25 mouse cellular contexts compared by ENCODE assay signal in genomic region chr11:34524586-34524985, GRCm38 (mm10).
DNase-seq lines count a peak whose midpoint lies in the region; ATAC-seq and TF ChIP-seq lines count a peak whose summit lies in the region.
"Had no signal": no experiment of that assay in that cellular context is flagged by ENCODE, and none has a peak within 500 bp of the region (broad histone marks: within the 10 kb centered on the region; RNA-seq: fewer than 3 reads in every experiment).

No protein-coding gene starts in this region.

- no peaks in the 10 kb centered on the region for H3K27me3 ChIP-seq in MEL (ENCODE audit: control insufficient read depth in 1 of 2, insufficient read depth in 2 of 2, low read length in 2 of 2)
- H3K27me3 ChIP-seq in splenic B cell, adult 2 months (ENCODE audit: control insufficient read depth, insufficient read depth, low read length, poor library complexity, severe bottlenecking) = no peaks in the 10 kb centered on the region
- no peaks in the 10 kb centered on the region for H3K27me3 ChIP-seq in liver, postnatal 0 days (ENCODE audit: insufficient read depth, low read length)
- H3K27me3 ChIP-seq in midbrain, postnatal 0 days (ENCODE audit: insufficient read depth, low read length) = no peaks in the 10 kb centered on the region
- H3K27me3 ChIP-seq: CH12.LX, Patski had no signal

- no peak for TF ChIP-seq CTCF in MEL (IDR thresholded peaks at IDR 0.05 in 2 of 3, conservative IDR thresholded peaks at IDR 0.05 in 1 of 3; ENCODE audit: control insufficient read depth in 1 of 3, insufficient read depth in 1 of 3, low read depth in 2 of 3, low read length in 3 of 3, poor library complexity in 1 of 3, severe bottlenecking in 1 of 3)
- TF ChIP-seq CTCF in liver, postnatal 0 days (IDR thresholded peaks at IDR 0.05; ENCODE audit: low read depth) = no peak
- no peak for TF ChIP-seq CTCF in midbrain, postnatal 0 days (IDR thresholded peaks at IDR 0.05)

- ATAC-seq in liver, postnatal 0 days = no peak
- no peak for ATAC-seq in midbrain, postnatal 0 days (ENCODE audit: low FRiP score)
- ATAC-seq: activated CD4-positive, CD25-positive, alpha-beta regulatory T cell, adult 4 months; CD4-positive, CD25-positive, alpha-beta regulatory T cell, adult 4 months; Patski had no signal

- H3K4me1 ChIP-seq in MEL (ENCODE audit: control insufficient read depth in 1 of 2, insufficient read depth in 2 of 2, low read length in 2 of 2) = peaks cover 7 to 17% of the 10 kb centered on the region in 2 experiments
- H3K4me1 ChIP-seq in liver, postnatal 0 days (ENCODE audit: insufficient read depth) = no peaks in the 10 kb centered on the region
- H3K4me1 ChIP-seq in midbrain, postnatal 0 days (ENCODE audit: insufficient read depth, low read length) = no peaks in the 10 kb centered on the region

- H3K4me3 ChIP-seq in MEL (ENCODE audit: control insufficient read depth in 1 of 2, insufficient read depth in 1 of 2, low read depth in 2 of 2, low read length in 2 of 2) = no peak overlapping the region
- no peak overlapping the region for H3K4me3 ChIP-seq in liver, postnatal 0 days (ENCODE audit: low read depth, low read length)
- H3K4me3 ChIP-seq in midbrain, postnatal 0 days (ENCODE audit: low read depth, low read length) = no peak overlapping the region

- no peaks in the 10 kb centered on the region for H3K9me3 ChIP-seq in MEL (replicated peaks; ENCODE audit: insufficient read depth, low read length)
- H3K9me3 ChIP-seq in liver, postnatal 0 days (ENCODE audit: low read length) = no peaks in the 10 kb centered on the region
- no peaks in the 10 kb centered on the region for H3K9me3 ChIP-seq in midbrain, postnatal 0 days (ENCODE audit: low read length)

- no peak for TF ChIP-seq EP300 in MEL (IDR thresholded peaks at IDR 0.05; ENCODE audit: low read depth in 1 of 2, low read length in 2 of 2)
- no peak for TF ChIP-seq EP300 in liver, postnatal 0 days (IDR thresholded peaks at IDR 0.05; ENCODE audit: low read depth)

- WGBS in liver, postnatal 0 days (ENCODE audit: insufficient replicate concordance) = 82% methylated on average over 4 of the region's 4 CpGs
- WGBS in midbrain, postnatal 0 days = 85% methylated on average over 4 of the region's 4 CpGs

- no peak overlapping the region for H3K4me2 ChIP-seq in liver, postnatal 0 days (ENCODE audit: low read depth, low read length)
- H3K4me2 ChIP-seq in midbrain, postnatal 0 days (ENCODE audit: low read depth, low read length, poor library complexity, severe bottlenecking) = no peak overlapping the region

- peak; percentile 50 for DNase-seq in heart, adult 11 months
- DNase-seq in heart, adult 18-20 months = no peak
- DNase-seq in A20 (ENCODE audit: low read depth, low spot score) = peak; percentile 57
- DNase-seq in MEL (ENCODE audit: low read depth, low spot score) = peak; percentile 62
- peak; percentile 9 for DNase-seq in splenic B cell, adult 2 months (ENCODE audit: low read depth, low spot score)
- no peak for DNase-seq in liver, postnatal 0 days
- no peak for DNase-seq in Muller cell, postnatal 12 days (ENCODE audit: inconsistent ontology term)
- no peak for DNase-seq in midbrain, postnatal 0 days (ENCODE audit: low spot score)
- DNase-seq: adrenal gland, adult 2 months; adrenal gland, adult 8-10 months; adrenal gland, postnatal 10 days; adrenal gland, postnatal 14 days; adrenal gland, postnatal 25 days; adrenal gland, postnatal 36 days; B cell, adult 2 months; cerebellum, adult 11 months; cerebellum, adult 11-12 months; cerebellum, adult 18-20 months; cerebellum, adult 2 months; cerebellum, adult 8-10 months had no signal

- no peak for TF ChIP-seq RAD21 in MEL (IDR thresholded peaks at IDR 0.05; ENCODE audit: low read depth, low read length)

- H3K36me3 ChIP-seq in MEL (ENCODE audit: control insufficient read depth in 1 of 2, insufficient read depth in 2 of 2, low read length in 2 of 2) = peaks cover 8 to 17% of the 10 kb centered on the region in 2 experiments
- no peaks in the 10 kb centered on the region; the same call in 1 of the 2 replicates for H3K36me3 ChIP-seq in splenic B cell, adult 2 months (ENCODE audit: control insufficient read depth, insufficient read depth, low read length, poor library complexity, severe bottlenecking)
- H3K36me3 ChIP-seq in liver, postnatal 0 days (replicated peaks; ENCODE audit: insufficient read depth, low read length) = no peaks in the 10 kb centered on the region
- no peaks in the 10 kb centered on the region for H3K36me3 ChIP-seq in midbrain, postnatal 0 days (ENCODE audit: insufficient read depth, low read length)
- H3K36me3 ChIP-seq: G1E had no signal

- no peaks in the 10 kb centered on the region for H3K79me2 ChIP-seq in MEL (ENCODE audit: control insufficient read depth, insufficient read depth, low read length, poor library complexity)

- no peak overlapping the region for H3K9ac ChIP-seq in MEL (ENCODE audit: control insufficient read depth, low read depth, low read length, poor library complexity, severe bottlenecking)
- H3K9ac ChIP-seq in liver, postnatal 0 days (replicated peaks) = no peak overlapping the region
- H3K9ac ChIP-seq in midbrain, postnatal 0 days (replicated peaks; ENCODE audit: low read length, poor library complexity, severe bottlenecking) = no peak overlapping the region

- no peak overlapping the region for H3K27ac ChIP-seq in MEL (ENCODE audit: control insufficient read depth, low read depth, low read length)
- H3K27ac ChIP-seq in liver, postnatal 0 days (ENCODE audit: low read depth) = no peak overlapping the region
- no peak overlapping the region for H3K27ac ChIP-seq in midbrain, postnatal 0 days (ENCODE audit: low read depth, low read length)

- TF ChIP-seq POLR2A in MEL (IDR thresholded peaks at IDR 0.05; ENCODE audit: control insufficient read depth in 1 of 2, insufficient read depth in 1 of 2, low read depth in 1 of 2, low read length in 2 of 2, poor library complexity in 1 of 2) = no peak

TF ChIP-seq in MEL, 35 proteins besides CTCF, POLR2A, EP300 and RAD21:
- 0 out of 2 replicates have a peak, but pooled peaks have one; percentile 13 for TF ChIP-seq GATA1 (IDR thresholded peaks at IDR 0.05; ENCODE audit: low read depth, low read length)
- TF ChIP-seq ETS1 (IDR thresholded peaks at IDR 0.05; ENCODE audit: low read depth, low read length) = 0 out of 2 replicates have a peak, but pooled peaks have one; percentile 33
- TF ChIP-seq TBP (IDR thresholded peaks at IDR 0.05; ENCODE audit: low read depth, low read length) = no peak

Comparison
In these comparisons a context has a peak if more than half of its experiments do, and no peak if none do; other contexts are left out.
1. DNase-seq: peak in heart, adult 11 months (single experiment), A20 (single experiment), MEL (single experiment) and splenic B cell, adult 2 months (single experiment); none in heart, adult 18-20 months (0 of 2), liver, postnatal 0 days (single experiment), Muller cell, postnatal 12 days (single experiment) and midbrain, postnatal 0 days (single experiment).